ENCODE assay signal across 10 mouse cellular contexts in the genomic region with DNA sequence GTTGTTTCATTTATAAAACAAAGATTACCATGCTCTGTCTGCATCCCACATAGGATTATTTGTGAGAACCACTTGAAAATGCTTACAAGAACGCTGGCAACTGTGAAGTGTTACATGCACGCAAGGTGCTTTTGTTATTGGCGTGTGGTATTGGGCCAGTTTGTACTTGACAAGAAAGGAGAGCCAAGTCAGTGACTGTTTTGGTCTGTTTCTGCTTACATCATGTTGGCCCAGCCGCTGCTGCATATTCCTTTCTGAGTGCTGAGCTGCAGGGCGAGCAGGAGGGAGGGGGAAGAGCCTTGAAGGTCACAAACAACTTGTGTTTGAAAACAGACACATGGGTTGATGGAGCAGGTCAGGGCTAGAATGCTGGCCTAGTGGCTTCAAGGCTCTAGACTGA.
A peak's percentile ranks its signal among the peaks of the same experiment; 100 is the strongest.
DNase-seq lines count a peak whose midpoint lies in the region; ATAC-seq lines count a peak whose summit lies in the region.
"Had no signal": no experiment of that assay in that cellular context is flagged by ENCODE, and none has a peak within 500 bp of the region (broad histone marks: within the 10 kb centered on the region; RNA-seq: fewer than 3 reads in every experiment).

No protein-coding gene starts in this region.

- H3K27ac ChIP-seq in intestine, embryonic 15.5 days, result 0 out of 2 replicates have a peak overlapping the region, but pooled peaks have one; percentile 42
- no peak overlapping the region for H3K27ac ChIP-seq in intestine, embryonic 16.5 days (ENCODE audit: low read length)
- H3K27ac ChIP-seq: hindbrain, embryonic 12.5 days had no signal

- H3K9me3 ChIP-seq in intestine, embryonic 15.5 days, result no peaks in the 10 kb centered on the region
- H3K9me3 ChIP-seq in intestine, embryonic 16.5 days (ENCODE audit: control insufficient read depth, low read length), result no peaks in the 10 kb centered on the region
- H3K9me3 ChIP-seq: hindbrain, embryonic 12.5 days had no signal

- no peak overlapping the region for H3K4me3 ChIP-seq in intestine, embryonic 15.5 days (replicated peaks)
- no peak overlapping the region for H3K4me3 ChIP-seq in intestine, embryonic 16.5 days (ENCODE audit: low read length)
- H3K4me3 ChIP-seq: hindbrain, embryonic 12.5 days had no signal

- H3K4me2 ChIP-seq in intestine, embryonic 15.5 days (replicated peaks), result no peak overlapping the region
- no peak overlapping the region for H3K4me2 ChIP-seq in intestine, embryonic 16.5 days (ENCODE audit: low read depth, low read length)
- H3K4me2 ChIP-seq: hindbrain, embryonic 12.5 days had no signal

- DNase-seq in urinary bladder, postnatal 14 days (ENCODE audit: low spot score), result peak; percentile 52
- DNase-seq in urinary bladder, adult 2 months (ENCODE audit: low spot score), result no peak
- peak; percentile 40 for DNase-seq in kidney, postnatal 14 days
- no peak for DNase-seq in retina, postnatal 1 day
- DNase-seq in embryo, embryonic 10 days (ENCODE audit: low spot score), result no peak
- no peak for DNase-seq in cerebellum, postnatal 25 days
- DNase-seq: cerebellum, adult 9-11 months had no signal

- H3K27me3 ChIP-seq in intestine, embryonic 15.5 days (replicated peaks), result no peaks in the 10 kb centered on the region
- H3K27me3 ChIP-seq in intestine, embryonic 16.5 days (replicated peaks; ENCODE audit: control insufficient read depth, insufficient read depth, low read length), result no peaks in the 10 kb centered on the region
- H3K27me3 ChIP-seq: hindbrain, embryonic 12.5 days had no signal

- no peaks in the 10 kb centered on the region for H3K36me3 ChIP-seq in intestine, embryonic 15.5 days
- H3K36me3 ChIP-seq in intestine, embryonic 16.5 days (ENCODE audit: control insufficient read depth, insufficient read depth, low read length), result no peaks in the 10 kb centered on the region
- H3K36me3 ChIP-seq: hindbrain, embryonic 12.5 days had no signal

- peak; percentile 20; the same call in 1 of the 2 replicates for ATAC-seq in intestine, embryonic 15.5 days
- no peak for ATAC-seq in intestine, embryonic 16.5 days

- WGBS in intestine, embryonic 15.5 days, result 34% methylated on average over 5 of the region's 5 CpGs
- WGBS in intestine, embryonic 16.5 days, result 53% methylated on average over 5 of the region's 5 CpGs

- no peaks in the 10 kb centered on the region for H3K4me1 ChIP-seq in intestine, embryonic 15.5 days (replicated peaks)
- no peaks in the 10 kb centered on the region; the same call in 1 of the 2 replicates for H3K4me1 ChIP-seq in intestine, embryonic 16.5 days (ENCODE audit: control insufficient read depth, insufficient read depth, low read length)

- no peak overlapping the region for H3K9ac ChIP-seq in intestine, embryonic 15.5 days
- H3K9ac ChIP-seq in intestine, embryonic 16.5 days (ENCODE audit: low read depth, low read length), result no peak overlapping the region
- H3K9ac ChIP-seq: hindbrain, embryonic 12.5 days had no signal

Comparison
In these comparisons a context has a peak if more than half of its experiments do, and no peak if none do; other contexts are left out.
1. DNase-seq: peak in urinary bladder, postnatal 14 days (single experiment) and kidney, postnatal 14 days (single experiment); none in urinary bladder, adult 2 months (single experiment), retina, postnatal 1 day (single experiment), embryo, embryonic 10 days (single experiment) and cerebellum, postnatal 25 days (0 of 2).